Mouse (Mus musculus) forebrain, postnatal 0 days (tissue): ENCODE data around the gene Btbd1. TPM values are rescaled to one million over a fixed set of nuclear protein-coding genes. Genes with fewer than 3 reads are reported as not detected.
A peak's percentile ranks its signal among the peaks of the same experiment; 100 is the strongest.

Source experiments
- ATAC-seq: fragments of 200-750 bp; cut with Nextera tagmentation; 2 replicates; pipeline ENCODE4 v1.8.0; 2017; ENCODE audit warnings: mild to moderate bottlenecking, moderate library complexity
- DNase-seq: peaks from one replicate; pipeline ENCODE4 v3.0.0-alpha.2; 2015
- H3K27ac ChIP-seq: fragments of 300-500 bp; sonication (generic); 2 replicates; pipeline ENCODE4 v1.5.1; 2014; ENCODE audit warnings: low read depth, mild to moderate bottlenecking, antibody characterized with exemption, low read length, moderate library complexity, mixed read lengths
- H3K27me3 ChIP-seq: fragments of 300-500 bp; sonication (generic); 2 replicates; pipeline ENCODE4 v1.6.1; 2014; ENCODE audit warnings: mild to moderate bottlenecking, low read length, mixed read lengths; ENCODE audit not compliant: insufficient read depth
- H3K36me3 ChIP-seq: fragments of 300-500 bp; sonication (generic); 2 replicates; pipeline ENCODE4 v1.6.1; 2014; ENCODE audit warnings: mild to moderate bottlenecking, moderate library complexity; ENCODE audit not compliant: insufficient read depth
- H3K4me1 ChIP-seq: fragments of 300-500 bp; sonication (generic); 2 replicates; pipeline ENCODE4 v1.6.1; 2014; ENCODE audit warnings: antibody characterized with exemption; ENCODE audit not compliant: insufficient read depth
- H3K4me2 ChIP-seq: fragments of 300-500 bp; sonication (generic); 2 replicates; pipeline ENCODE4 v1.6.1; 2014; ENCODE audit warnings: low read depth, mild to moderate bottlenecking, moderate library complexity
- H3K4me3 ChIP-seq: fragments of 300-500 bp; sonication (generic); 2 replicates; pipeline ENCODE4 v1.5.1; 2014; ENCODE audit warnings: low read depth, low read length, mixed read lengths
- H3K9ac ChIP-seq: fragments of 300-500 bp; sonication (generic); 2 replicates; pipeline ENCODE4 v1.6.1; 2014; ENCODE audit warnings: mild to moderate bottlenecking
- H3K9me3 ChIP-seq: fragments of 300-500 bp; sonication (generic); 2 replicates; pipeline ENCODE4 v1.6.1; 2016; ENCODE audit warnings: low read length
- CTCF ChIP-seq: sonication (generic); IDR thresholded peaks from 2 replicates; pipeline ENCODE4 v1.5.1; 2016; ENCODE audit warnings: antibody characterized with exemption, control low read depth, low read depth
- WGBS: fragments of 180-500 bp; shearing (Covaris S2); extraction: QIAGEN DNeasy Blood & Tissue Kit; methylation state at CpG from one replicate; pipeline ENCODE4 v1.1.7; 2014; 5-methylcytosine and 5-hydroxymethylcytosine counted together
- polyA plus RNA-seq: library from polyadenylated mRNA; unstranded; fragments of >200 nt; fragmentation: Nextera tagmentation; extraction: Ambion mirVana; gene quantifications from 2 replicates; pipeline ENCODE4 v1.2.1, GENCODE M21; 2015
- total RNA-seq: library from RNA; depleted of rRNA; stranded (reverse); fragments of >200 nt; gene quantifications from 2 replicates; pipeline ENCODE4 v1.2.3, GENCODE M21; 2014

Btbd1 gene
- total and polyA plus RNA-seq, 2 experiments from 2014 or later = 101 to 142 TPM

GRCm38 (mm10) chr7:81858968-81859721 is 29.9 kb upstream of the Btbd1 start, which contains the start of gene Tm6sf1:
Tm6sf1 (plus strand) TSS chr7:81859001.
- WGBS = 2% methylated on average over 64 of the region's 64 CpGs
- Histone ChIP-seq H3K4me1 (no peaks in the 10 kb centered on the region), H3K27ac (no peak within 1 kb of the TSS; the same call in 1 of the 2 replicates), H3K9me3 (no peaks in the 10 kb centered on the region), H3K27me3 (no peaks in the 10 kb centered on the region; the same call in 1 of the 2 replicates), H3K36me3 (no peaks in the 10 kb centered on the region), H3K9ac (peak within 1 kb of the TSS; percentile 72), H3K4me3 (peak within 1 kb of the TSS; percentile 63), H3K4me2 (peak within 1 kb of the TSS; percentile 99)
- TF ChIP-seq CTCF = no peak
- peak; percentile 83 for ATAC-seq
- DNase-seq = peak; percentile 46

- H3K27me3 ChIP-seq = no peaks in the 10 kb centered on the region; the same call in 1 of the 2 replicates
- peak overlapping the region; percentile 99 for H3K4me2 ChIP-seq
- ATAC-seq (no peak), DNase-seq (no peak)
- no peaks in the 10 kb centered on the region for H3K4me1 ChIP-seq
- no peaks in the 10 kb centered on the region for H3K36me3 ChIP-seq
- no peak for TF ChIP-seq CTCF
- no peak overlapping the region for H3K9ac ChIP-seq
- H3K9me3 ChIP-seq = no peaks in the 10 kb centered on the region
- H3K4me3 ChIP-seq = peak overlapping the region; percentile 63
- WGBS = 9% methylated on average over 9 of the region's 9 CpGs
- H3K27ac ChIP-seq = no peak overlapping the region
Observed at GRCm38 (mm10) chr7:81858236-81858635, 29.0 kb upstream of the Btbd1 start.

GRCm38 (mm10) chr7:81856221-81856620 is 27.0 kb upstream of the Btbd1 start:
- Histone ChIP-seq H3K27me3 (no peaks in the 10 kb centered on the region; the same call in 1 of the 2 replicates), H3K27ac (no peak overlapping the region), H3K4me1 (no peaks in the 10 kb centered on the region), H3K4me2 (no peak overlapping the region), H3K9me3 (no peaks in the 10 kb centered on the region), H3K4me3 (no peak overlapping the region), H3K9ac (no peak overlapping the region), H3K36me3 (no peaks in the 10 kb centered on the region)
- ATAC-seq (no peak), DNase-seq (no peak)
- 84% methylated on average over 4 of the region's 4 CpGs for WGBS
- no peak for TF ChIP-seq CTCF

GRCm38 (mm10) chr7:81855694-81856093 is 26.5 kb upstream of the Btbd1 start, which contains the start of gene Gm10160:
Gm10160 (minus strand) TSS chr7:81855794.
- Histone ChIP-seq H3K36me3 (no peaks in the 10 kb centered on the region), H3K27me3 (no peaks in the 10 kb centered on the region; the same call in 1 of the 2 replicates), H3K9me3 (no peaks in the 10 kb centered on the region), H3K27ac (no peak within 1 kb of the TSS), H3K4me3 (no peak within 1 kb of the TSS), H3K4me2 (no peak within 1 kb of the TSS), H3K9ac (no peak within 1 kb of the TSS), H3K4me1 (no peaks in the 10 kb centered on the region)
- no peak for TF ChIP-seq CTCF
- DNase-seq (no peak), ATAC-seq (no peak)
- WGBS = 82% methylated on average over 1 of the region's 1 CpGs

- H3K9me3 ChIP-seq = no peaks in the 10 kb centered on the region
- no peak overlapping the region for H3K9ac ChIP-seq
- H3K4me1 ChIP-seq = no peaks in the 10 kb centered on the region
- H3K36me3 ChIP-seq = no peaks in the 10 kb centered on the region
- no peak for ATAC-seq
- TF ChIP-seq CTCF = no peak
- DNase-seq = no peak
- no peak overlapping the region for H3K4me3 ChIP-seq
- H3K4me2 ChIP-seq = no peak overlapping the region
- 43% methylated on average over 8 of the region's 8 CpGs for WGBS
- H3K27me3 ChIP-seq = no peaks in the 10 kb centered on the region; the same call in 1 of the 2 replicates
- H3K27ac ChIP-seq = no peak overlapping the region
Observed at GRCm38 (mm10) chr7:81854568-81855307, 25.5 kb upstream of the Btbd1 start.

- ATAC-seq (no peak), DNase-seq (no peak)
- Histone ChIP-seq H3K4me1 (no peaks in the 10 kb centered on the region), H3K9me3 (no peaks in the 10 kb centered on the region), H3K9ac (no peak overlapping the region), H3K4me2 (no peak overlapping the region), H3K4me3 (no peak overlapping the region), H3K27me3 (no peaks in the 10 kb centered on the region; the same call in 1 of the 2 replicates), H3K36me3 (no peaks in the 10 kb centered on the region), H3K27ac (no peak overlapping the region)
- TF ChIP-seq CTCF = no peak
- 92% methylated on average over 3 of the region's 3 CpGs for WGBS
Observed at GRCm38 (mm10) chr7:81851706-81852105, 22.5 kb upstream of the Btbd1 start.

GRCm38 (mm10) chr7:81850171-81850570 is 20.9 kb upstream of the Btbd1 start:
- Histone ChIP-seq H3K9me3 (no peaks in the 10 kb centered on the region), H3K9ac (no peak overlapping the region), H3K4me1 (no peaks in the 10 kb centered on the region), H3K36me3 (no peaks in the 10 kb centered on the region), H3K27me3 (no peaks in the 10 kb centered on the region), H3K27ac (no peak overlapping the region), H3K4me2 (no peak overlapping the region), H3K4me3 (no peak overlapping the region)
- 89% methylated on average over 6 of the region's 6 CpGs for WGBS
- DNase-seq (no peak), ATAC-seq (no peak)
- TF ChIP-seq CTCF = no peak
